Mouse (Mus musculus): ENCODE results near the gene Gm20388.

DNA sequence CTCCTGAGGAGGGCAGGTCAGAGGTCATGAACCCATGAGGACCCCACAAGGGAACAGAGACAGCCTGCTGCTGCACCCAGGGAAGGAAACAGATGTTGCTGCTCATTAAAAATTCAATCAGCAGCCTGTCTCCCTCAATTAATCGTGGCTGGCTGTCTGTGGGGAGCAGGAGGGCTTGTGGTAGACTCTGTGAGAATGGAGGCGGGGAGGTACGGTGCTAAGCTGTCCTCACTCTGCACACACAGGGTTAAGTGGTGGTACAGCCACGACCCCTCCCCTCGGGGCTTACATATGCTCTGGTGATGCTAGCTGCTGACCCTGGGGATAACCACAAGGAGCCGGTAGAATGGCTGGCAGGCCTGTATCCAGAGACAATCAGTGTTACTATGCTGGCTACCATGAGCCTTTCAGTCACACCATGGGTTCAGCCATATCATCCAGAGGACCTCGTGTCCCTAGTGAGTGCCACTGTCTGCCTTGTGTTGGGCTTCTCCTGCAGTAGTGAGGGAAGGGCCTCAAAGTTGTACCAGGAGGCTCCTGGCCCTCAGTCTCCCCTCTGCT is 654.6 kb downstream of the Gm20388 start:
- TF ChIP-seq POLR2A (IDR thresholded peaks at IDR 0.05; ENCODE audit: borderline replicate concordance, extremely low read depth, insufficient read depth, insufficient read length, poor library complexity, severe bottlenecking) (no peak), CTCF (IDR thresholded peaks at IDR 0.05; ENCODE audit: borderline replicate concordance, extremely low read depth, insufficient read depth, insufficient read length) (no peak)

Data from brain, embryonic 14.5 days (tissue).